Mouse (Mus musculus): ENCODE measurements around the gene Traf3ip3.

- TF ChIP-seq GATA1 (IDR thresholded peaks at IDR 0.05; ENCODE audit: low read length) (no peak), TAL1 (IDR thresholded peaks at IDR 0.05; ENCODE audit: low read length) (no peak)
Observed at GRCm38 (mm10) chr1:193201383-193201778, at the start of gene Traf3ip3.

All from erythroblast, embryonic 14.5 days (primary cell).